Mouse (Mus musculus) kidney, adult 2 months (tissue): ENCODE results near the gene Arhgef6. TPM values are rescaled to one million over a fixed set of nuclear protein-coding genes. Genes with fewer than 3 reads are reported as not detected.

Experiments
- DNase-seq: peaks from one replicate; pipeline ENCODE4 v3.0.0; 2021
- H3K27ac ChIP-seq: fragments of 200-500 bp; 2 replicates; pipeline ENCODE4 v1.5.1; 2012; ENCODE audit warnings: low read depth, low read length, control low read depth, inconsistent platforms; ENCODE audit not compliant: insufficient read depth
- H3K27me3 ChIP-seq: fragments of 200-500 bp; replicated peaks from 2 replicates; pipeline ENCODE4 v1.6.1; 2012; ENCODE audit warnings: mild to moderate bottlenecking, moderate library complexity, low read length, inconsistent platforms; ENCODE audit not compliant: control insufficient read depth, insufficient read depth
- H3K36me3 ChIP-seq: fragments of 200-500 bp; 2 replicates; pipeline ENCODE4 v1.6.1; 2012; ENCODE audit warnings: mild to moderate bottlenecking, moderate library complexity, low read length, inconsistent platforms; ENCODE audit not compliant: control insufficient read depth, insufficient read depth
- H3K4me1 ChIP-seq: fragments of 200-500 bp; 2 replicates; pipeline ENCODE4 v1.6.1; 2011; ENCODE audit warnings: low read length; ENCODE audit not compliant: control insufficient read depth, insufficient read depth
- H3K4me3 ChIP-seq: fragments of 200-500 bp; 2 replicates; pipeline ENCODE4 v1.5.1; 2011; ENCODE audit warnings: mild to moderate bottlenecking, low read depth, low read length, control low read depth; ENCODE audit not compliant: insufficient read depth
- CTCF ChIP-seq: fragments of 200-500 bp; conservative IDR thresholded peaks from 2 replicates; pipeline ENCODE4 v1.5.1; 2011; ENCODE audit warnings: low read depth, mild to moderate bottlenecking, control low read depth, low read length, moderate library complexity, mixed read lengths; ENCODE audit not compliant: insufficient read depth, insufficient read length
- POLR2A ChIP-seq: fragments of 200-500 bp; IDR thresholded peaks from one replicate; pipeline ENCODE4 v1.6.1; 2011; ENCODE audit warnings: low read depth, low read length, control low read depth
- WGBS: fragments of 180-500 bp; shearing (Covaris S2); methylation state at CpG from one replicate; pipeline ENCODE4 v1.1.7; 2018; 5-methylcytosine and 5-hydroxymethylcytosine counted together
- polyA plus RNA-seq: library from polyadenylated mRNA; depleted of rRNA; stranded (reverse); fragments of >200 nt; gene quantifications from 2 replicates; pipeline ENCODE4 v1.2.3, GENCODE M21; 2012; rRNA removed

The Arhgef6 gene
- polyA plus RNA-seq, 1 experiment, result 11.2 TPM

DNA sequence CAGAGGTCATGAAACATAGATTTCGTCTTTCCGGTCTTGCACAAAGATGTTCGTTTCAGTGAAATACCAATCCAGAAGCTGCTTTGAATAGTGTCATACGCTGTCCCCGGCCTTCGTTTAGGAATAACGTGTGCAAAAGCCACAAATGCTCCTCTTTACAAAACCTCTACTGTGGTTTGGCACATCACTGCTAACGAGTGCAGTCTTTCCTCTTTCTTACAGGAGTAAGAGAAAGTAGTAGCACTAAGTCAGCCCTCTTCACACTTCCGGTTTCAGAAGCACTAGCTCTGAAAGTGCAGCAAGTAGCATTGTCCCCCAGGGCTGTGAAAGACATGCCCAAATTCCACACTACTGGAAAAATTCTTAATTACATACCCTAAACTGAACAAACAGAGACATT lies 142.2 kb downstream of the Arhgef6 start:
- Histone ChIP-seq H3K4me1 (no peaks in the 10 kb centered on the region), H3K27me3 (no peaks in the 10 kb centered on the region), H3K36me3 (no peaks in the 10 kb centered on the region), H3K27ac (no peak overlapping the region), H3K4me3 (no peak overlapping the region)
- WGBS, result 75% methylated on average over 9 of the region's 9 CpGs
- no peak for DNase-seq
- TF ChIP-seq POLR2A (no peak), CTCF (no peak)

GRCm38 (mm10) chrX:57189335-57189734 lies 149.2 kb downstream of the Arhgef6 start:
- TF ChIP-seq POLR2A, result no peak
- no peak for TF ChIP-seq CTCF
- Histone ChIP-seq H3K36me3 (no peaks in the 10 kb centered on the region), H3K27me3 (no peaks in the 10 kb centered on the region), H3K4me3 (no peak overlapping the region), H3K27ac (no peak overlapping the region), H3K4me1 (no peaks in the 10 kb centered on the region)
- 85% methylated on average over 5 of the region's 5 CpGs for WGBS
- no peak for DNase-seq

DNA sequence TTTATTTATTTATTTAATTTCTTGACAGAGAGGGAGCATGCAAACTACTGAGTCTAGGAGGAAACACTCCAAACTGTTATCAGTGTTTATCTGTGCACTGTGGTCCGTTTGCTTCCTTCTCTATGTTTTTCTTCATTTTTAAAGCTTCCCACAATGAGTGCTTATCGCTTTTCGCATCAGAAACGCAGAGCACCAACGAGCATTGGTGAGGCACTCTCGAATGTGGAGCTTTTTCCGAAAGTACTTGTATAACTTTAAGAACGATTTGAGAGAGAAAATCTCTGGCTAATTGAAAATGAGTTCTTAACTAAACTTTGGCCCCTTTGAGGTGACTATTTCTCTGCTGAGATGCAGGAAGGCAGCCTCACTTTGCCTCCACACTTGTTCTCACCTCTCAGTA lies 151.2 kb downstream of the Arhgef6 start:
- no peak for TF ChIP-seq CTCF
- no peak for TF ChIP-seq POLR2A
- H3K4me3 ChIP-seq, result no peak overlapping the region
- H3K27me3 ChIP-seq, result no peaks in the 10 kb centered on the region
- no peak for DNase-seq
- WGBS, result 60% methylated on average over 8 of the region's 8 CpGs
- no peak overlapping the region for H3K27ac ChIP-seq
- no peaks in the 10 kb centered on the region for H3K4me1 ChIP-seq
- H3K36me3 ChIP-seq, result no peaks in the 10 kb centered on the region

GRCm38 (mm10) chrX:57183359-57183758 lies 155.2 kb downstream of the Arhgef6 start:
- Histone ChIP-seq H3K27ac (no peak overlapping the region), H3K4me3 (no peak overlapping the region), H3K4me1 (no peaks in the 10 kb centered on the region), H3K36me3 (no peaks in the 10 kb centered on the region), H3K27me3 (no peaks in the 10 kb centered on the region)
- TF ChIP-seq CTCF, result no peak
- TF ChIP-seq POLR2A, result no peak
- DNase-seq, result no peak
- 93% methylated on average over 3 of the region's 3 CpGs for WGBS

DNA sequence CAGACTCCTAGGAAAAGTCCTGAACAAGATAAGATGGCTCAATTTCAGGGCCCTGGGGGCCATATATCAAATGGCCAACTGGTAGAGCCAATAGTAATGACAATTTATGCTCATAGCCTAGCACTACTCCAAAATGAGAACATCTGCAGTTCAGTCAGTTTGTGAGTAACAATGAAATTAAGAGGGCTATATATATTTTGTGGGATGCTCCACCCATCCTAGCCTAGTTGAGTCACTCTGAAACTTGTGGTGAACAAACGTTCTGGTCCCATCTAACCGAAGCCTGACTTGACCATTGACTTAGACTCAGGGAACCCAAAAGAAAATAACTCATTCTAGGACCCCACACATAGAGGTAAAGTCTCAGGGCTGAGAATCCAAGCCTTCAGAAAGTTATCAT lies 156.1 kb downstream of the Arhgef6 start:
- Histone ChIP-seq H3K36me3 (no peaks in the 10 kb centered on the region), H3K4me3 (no peak overlapping the region), H3K27me3 (no peaks in the 10 kb centered on the region), H3K27ac (no peak overlapping the region), H3K4me1 (no peaks in the 10 kb centered on the region)
- TF ChIP-seq POLR2A (no peak), CTCF (no peak)
- no peak for DNase-seq
- WGBS, result 86% methylated on average over 2 of the region's 2 CpGs

Other genes with a start within 250 kb of the Arhgef6 start
- 0.12 and 0.28 TPM in 2 replicates for gene Cd40lg, start 126.6 kb downstream of the Arhgef6 start, polyA plus RNA-seq
- 16.4 and 19.2 TPM in 2 replicates for gene Rbmx, start 54.3 kb upstream of the Arhgef6 start, polyA plus RNA-seq
- not detected in 2 replicates for gene Gm364, start 70.4 kb upstream of the Arhgef6 start, polyA plus RNA-seq
- not detected in 2 replicates for gene Gpr101, start 165.0 kb upstream of the Arhgef6 start, polyA plus RNA-seq